Mouse (Mus musculus): ENCODE results near the gene Ifrd2. TPM values are rescaled to one million over a fixed set of nuclear protein-coding genes. Genes with fewer than 3 reads are reported as not detected.

Gene Ifrd2
- total and polyA plus RNA-seq, 2 experiments = 21.5 to 54.6 TPM

DNA sequence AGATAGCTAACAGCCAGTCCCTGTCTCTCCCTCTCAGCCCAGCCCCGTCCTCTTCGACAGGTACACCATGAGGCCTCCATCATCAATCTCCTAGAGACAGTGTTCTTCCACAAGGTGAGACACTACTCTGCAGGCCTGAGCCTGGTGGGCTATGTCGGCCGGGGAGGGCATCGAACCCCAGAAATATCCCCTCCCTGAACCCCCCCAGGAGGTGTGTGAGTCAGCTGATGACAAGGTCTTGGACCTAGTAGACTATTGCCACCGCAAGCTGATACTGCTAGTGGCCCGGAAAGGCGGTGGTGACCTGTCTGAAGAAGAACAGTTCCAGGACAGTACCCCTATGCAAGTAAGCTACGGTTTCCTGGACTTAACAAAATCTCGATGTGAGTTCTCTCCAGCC lies 38.6 kb upstream of the Ifrd2 start:
- Histone ChIP-seq H3K79me2 (ENCODE audit: control insufficient read depth, insufficient read depth, low read length) (no peaks in the 10 kb centered on the region), H3K27ac (replicated peaks; ENCODE audit: insufficient read depth, low read depth, low read length) (no peak overlapping the region), H3K9ac (ENCODE audit: low read depth, low read length) (no peak overlapping the region), H3K27me3 (ENCODE audit: control insufficient read depth, insufficient read depth, low read length) (no peaks in the 10 kb centered on the region), H3K36me3 (ENCODE audit: control insufficient read depth, insufficient read depth, low read length) (no peaks in the 10 kb centered on the region), H3K4me1 (ENCODE audit: control insufficient read depth, insufficient read depth, low read length) (peaks cover 11% of the 10 kb centered on the region; the same call in 1 of the 2 replicates), H3K4me3 (ENCODE audit: insufficient read depth, low read depth, low read length) (no peak overlapping the region)
- DNase-seq (ENCODE audit: extremely low read depth, low read depth, low spot score) = no peak
- 91% methylated on average over 10 of the region's 10 CpGs for WGBS
- no peak for TF ChIP-seq POLR2A (IDR thresholded peaks at IDR 0.05; ENCODE audit: extremely low read depth, insufficient read depth, low read length)
- TF ChIP-seq CTCF (IDR thresholded peaks at IDR 0.05; ENCODE audit: low read depth, low read length) = no peak

DNA sequence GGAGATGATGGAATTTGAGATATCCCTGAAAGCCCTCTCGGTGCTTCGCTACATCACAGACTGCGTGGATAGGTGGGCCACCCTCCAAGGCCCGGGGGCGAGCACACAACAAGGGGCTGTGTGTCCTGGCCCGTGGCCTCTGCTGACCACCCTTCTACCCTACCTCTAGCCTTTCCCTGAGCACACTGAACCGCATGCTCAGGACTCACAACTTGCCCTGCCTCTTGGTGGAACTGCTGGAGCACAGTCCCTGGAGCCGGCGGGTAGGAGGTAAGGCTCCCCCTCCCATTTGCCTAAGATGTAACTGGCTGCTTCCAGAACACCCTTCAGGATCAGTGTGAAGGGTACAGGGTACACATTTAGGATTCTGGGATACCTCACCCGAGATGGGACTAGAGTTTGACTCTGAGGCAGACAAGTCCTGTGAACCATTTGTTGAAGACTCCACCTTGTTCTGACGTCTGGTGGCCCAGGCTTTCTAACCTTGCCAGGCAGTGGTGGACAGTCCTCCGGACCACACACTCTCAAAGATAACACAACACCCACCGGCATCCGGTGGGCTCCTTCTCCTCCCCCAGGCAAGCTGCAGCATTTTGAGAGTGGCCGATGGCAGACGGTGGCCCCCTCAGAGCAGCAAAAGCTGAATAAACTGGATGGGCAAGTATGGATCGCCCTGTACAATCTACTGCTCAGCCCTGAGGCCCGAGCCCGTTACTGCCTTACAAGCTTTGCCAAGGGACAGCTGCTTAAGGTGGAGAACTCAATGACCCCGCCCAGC lies 38.0 kb upstream of the Ifrd2 start:
- TF ChIP-seq POLR2A (IDR thresholded peaks at IDR 0.05; ENCODE audit: extremely low read depth, insufficient read depth, low read length) (no peak), CTCF (IDR thresholded peaks at IDR 0.05; ENCODE audit: low read depth, low read length) (no peak)
- H3K9ac ChIP-seq (ENCODE audit: low read depth, low read length) = no peak overlapping the region
- no peak overlapping the region for H3K4me3 ChIP-seq (ENCODE audit: insufficient read depth, low read depth, low read length)
- WGBS = 93% methylated on average over 20 of the region's 20 CpGs
- H3K27ac ChIP-seq (replicated peaks; ENCODE audit: insufficient read depth, low read depth, low read length) = no peak overlapping the region
- no peaks in the 10 kb centered on the region for H3K36me3 ChIP-seq (ENCODE audit: control insufficient read depth, insufficient read depth, low read length)
- H3K27me3 ChIP-seq (ENCODE audit: control insufficient read depth, insufficient read depth, low read length) = no peaks in the 10 kb centered on the region
- peaks cover 13% of the 10 kb centered on the region; the same call in 1 of the 2 replicates for H3K4me1 ChIP-seq (ENCODE audit: control insufficient read depth, insufficient read depth, low read length)
- H3K79me2 ChIP-seq (ENCODE audit: control insufficient read depth, insufficient read depth, low read length) = no peaks in the 10 kb centered on the region
- no peak for DNase-seq (ENCODE audit: extremely low read depth, low read depth, low spot score)

DNA sequence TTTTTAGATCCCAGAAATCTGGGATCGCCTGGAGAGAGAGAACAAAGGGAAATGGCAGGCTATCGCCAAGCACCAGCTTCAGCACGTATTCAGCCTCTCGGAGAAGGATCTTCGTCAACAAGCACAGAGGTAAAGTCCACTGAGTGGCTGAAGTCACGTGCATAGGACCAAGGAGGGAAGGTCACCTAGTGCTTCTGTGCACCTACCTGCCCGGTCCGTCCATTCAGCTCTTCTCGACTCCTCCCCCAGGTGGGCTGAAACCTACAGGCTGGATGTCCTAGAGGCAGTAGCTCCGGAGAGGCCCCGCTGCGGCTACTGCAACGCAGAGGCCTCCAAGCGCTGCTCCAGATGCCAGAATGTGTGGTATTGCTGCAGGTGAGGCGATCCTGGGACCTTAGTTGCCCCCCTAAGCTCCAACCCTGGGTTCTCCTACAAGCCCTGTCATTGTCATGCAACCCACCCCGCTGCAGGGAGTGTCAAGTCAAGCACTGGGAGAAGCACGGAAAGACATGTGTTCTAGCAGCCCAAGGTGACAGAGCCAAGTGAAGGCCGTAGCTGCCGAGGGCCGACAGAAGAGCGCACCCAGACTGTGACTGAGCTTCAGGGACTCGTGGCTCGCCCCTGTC lies 36.8 kb upstream of the Ifrd2 start:
- H3K9ac ChIP-seq (ENCODE audit: low read depth, low read length) = no peak overlapping the region
- no peak overlapping the region for H3K4me3 ChIP-seq (ENCODE audit: insufficient read depth, low read depth, low read length)
- no peaks in the 10 kb centered on the region for H3K27me3 ChIP-seq (ENCODE audit: control insufficient read depth, insufficient read depth, low read length)
- H3K36me3 ChIP-seq (ENCODE audit: control insufficient read depth, insufficient read depth, low read length) = no peaks in the 10 kb centered on the region
- 39% methylated on average over 23 of the region's 23 CpGs for whole genome bisulfite sequencing
- DNase-seq (ENCODE audit: extremely low read depth, low read depth, low spot score) = peak; percentile 66
- peaks cover 15% of the 10 kb centered on the region; the same call in 1 of the 2 replicates for H3K4me1 ChIP-seq (ENCODE audit: control insufficient read depth, insufficient read depth, low read length)
- TF ChIP-seq POLR2A (IDR thresholded peaks at IDR 0.05; ENCODE audit: extremely low read depth, insufficient read depth, low read length) (no peak), CTCF (IDR thresholded peaks at IDR 0.05; ENCODE audit: low read depth, low read length) (no peak)
- no peak overlapping the region for H3K27ac ChIP-seq (replicated peaks; ENCODE audit: insufficient read depth, low read depth, low read length)
- no peaks in the 10 kb centered on the region for H3K79me2 ChIP-seq (ENCODE audit: control insufficient read depth, insufficient read depth, low read length)

DNA sequence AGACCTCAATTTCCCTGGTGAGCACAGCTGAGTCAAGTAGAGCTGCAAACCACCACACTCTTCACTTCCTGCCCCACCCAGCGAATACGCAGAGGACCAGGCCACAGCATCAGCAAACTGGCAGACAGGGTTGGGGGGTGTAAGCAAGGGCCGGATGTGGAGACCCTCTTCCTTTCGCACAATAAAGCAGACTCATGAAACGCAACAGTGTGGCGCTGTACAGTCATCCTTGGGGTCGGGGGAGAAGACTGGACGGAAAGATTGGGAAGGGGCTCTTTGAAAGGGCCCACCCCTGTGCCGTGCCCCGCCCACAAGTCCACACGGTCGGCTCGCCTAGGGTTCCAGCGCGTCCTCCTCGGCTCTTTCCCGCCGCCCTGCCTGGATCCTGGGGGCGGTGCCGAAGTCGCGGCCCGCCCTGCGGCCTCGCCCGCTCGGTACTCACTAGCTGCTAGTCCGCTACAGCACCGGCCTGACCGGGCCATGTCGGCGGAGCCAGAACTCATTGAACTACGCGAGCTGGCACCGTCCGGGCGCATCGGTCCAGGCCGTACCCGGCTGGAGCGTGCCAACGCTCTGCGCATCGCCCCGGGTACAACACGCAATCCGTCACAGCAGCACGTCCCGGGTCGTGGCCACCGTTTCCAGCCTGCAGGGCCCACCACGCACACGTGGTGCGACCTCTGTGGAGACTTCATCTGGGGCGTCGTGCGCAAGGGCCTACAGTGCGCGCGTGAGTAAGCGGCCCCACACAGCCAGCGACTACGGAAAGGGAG lies 36.1 kb upstream of the Ifrd2 start, which contains the start of gene Rassf1:
TSS of gene Rassf1 (plus strand) at position 439 of the 773 bp plus-strand sequence.
- WGBS = 5% methylated on average over 63 of the region's 63 CpGs
- Histone ChIP-seq H3K9ac (ENCODE audit: low read depth, low read length) (peak within 1 kb of the TSS; percentile 59), H3K4me1 (ENCODE audit: control insufficient read depth, insufficient read depth, low read length) (peaks cover 17% of the 10 kb centered on the region; the same call in 1 of the 2 replicates), H3K4me3 (ENCODE audit: insufficient read depth, low read depth, low read length) (peak within 1 kb of the TSS; percentile 58; the same call in 1 of the 2 replicates), H3K27me3 (ENCODE audit: control insufficient read depth, insufficient read depth, low read length) (no peaks in the 10 kb centered on the region), H3K36me3 (ENCODE audit: control insufficient read depth, insufficient read depth, low read length) (no peaks in the 10 kb centered on the region), H3K27ac (replicated peaks; ENCODE audit: insufficient read depth, low read depth, low read length) (no peak within 1 kb of the TSS), H3K79me2 (ENCODE audit: control insufficient read depth, insufficient read depth, low read length) (no peaks in the 10 kb centered on the region)
- peak; percentile 72 for DNase-seq (ENCODE audit: extremely low read depth, low read depth, low spot score)
- TF ChIP-seq CTCF (IDR thresholded peaks at IDR 0.05; ENCODE audit: low read depth, low read length) (no peak), POLR2A (IDR thresholded peaks at IDR 0.05; ENCODE audit: extremely low read depth, insufficient read depth, low read length) (0 out of 2 replicates have a peak, but pooled peaks have one; percentile 8)

DNA sequence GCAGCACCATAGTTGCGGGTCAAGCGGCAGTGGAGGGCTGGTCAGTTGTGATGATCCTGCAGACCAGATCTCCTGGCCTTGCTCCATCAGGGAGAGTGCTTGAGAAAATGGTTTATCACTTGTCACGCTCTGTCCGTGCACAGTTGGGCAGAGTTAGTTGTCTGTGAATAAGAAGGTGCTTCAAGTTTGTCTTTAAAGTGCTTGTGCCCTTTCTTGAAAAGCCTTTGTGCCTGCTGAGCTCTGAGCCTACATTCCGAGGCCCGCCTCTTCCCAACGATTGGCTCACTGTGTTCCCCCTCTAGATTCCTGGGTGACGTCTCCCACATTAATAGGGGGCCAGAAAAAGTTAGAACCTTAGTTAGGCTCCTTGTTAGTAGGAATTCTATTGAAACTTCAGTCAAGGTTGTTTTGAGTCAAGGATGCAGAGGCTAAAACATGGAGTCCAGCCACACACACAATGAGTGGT lies 35.5 kb upstream of the Ifrd2 start:
- no peak for TF ChIP-seq POLR2A (IDR thresholded peaks at IDR 0.05; ENCODE audit: extremely low read depth, insufficient read depth, low read length)
- TF ChIP-seq CTCF (IDR thresholded peaks at IDR 0.05; ENCODE audit: low read depth, low read length) = no peak
- peaks cover 17% of the 10 kb centered on the region for H3K4me1 ChIP-seq (ENCODE audit: control insufficient read depth, insufficient read depth, low read length)
- no peak for DNase-seq (ENCODE audit: extremely low read depth, low read depth, low spot score)
- H3K79me2 ChIP-seq (ENCODE audit: control insufficient read depth, insufficient read depth, low read length) = no peaks in the 10 kb centered on the region; the same call in 1 of the 2 replicates
- no peaks in the 10 kb centered on the region for H3K27me3 ChIP-seq (ENCODE audit: control insufficient read depth, insufficient read depth, low read length)
- 56% methylated on average over 8 of the region's 8 CpGs for WGBS
- H3K36me3 ChIP-seq (ENCODE audit: control insufficient read depth, insufficient read depth, low read length) = no peaks in the 10 kb centered on the region
- H3K9ac ChIP-seq (ENCODE audit: low read depth, low read length) = peak overlapping the region; percentile 59
- H3K4me3 ChIP-seq (ENCODE audit: insufficient read depth, low read depth, low read length) = peak overlapping the region; percentile 58; the same call in 1 of the 2 replicates
- no peak overlapping the region for H3K27ac ChIP-seq (replicated peaks; ENCODE audit: insufficient read depth, low read depth, low read length)

Data from liver, adult 2 months (tissue).